ENCODE assay signal across 8 mouse cellular contexts in genomic region chr12:26414451-26415103, GRCm38 (mm10). TPM values are rescaled to one million over a fixed set of nuclear protein-coding genes. Genes with fewer than 3 reads are reported as not detected.
DNase-seq lines count a peak whose midpoint lies in the region; ATAC-seq and TF ChIP-seq lines count a peak whose summit lies in the region.

No protein-coding gene starts in this region.

- H3K9ac ChIP-seq in embryonic facial prominence, embryonic 14.5 days (ENCODE audit: low read depth, low read length) = peak overlapping the region; percentile 97
- peak overlapping the region; percentile 77 for H3K9ac ChIP-seq in heart, postnatal 0 days (replicated peaks; ENCODE audit: low read depth, low read length)
- peak overlapping the region; percentile 98 for H3K9ac ChIP-seq in limb, embryonic 14.5 days (ENCODE audit: low read depth, low read length, severe bottlenecking)
- H3K9ac ChIP-seq in midbrain, embryonic 14.5 days (replicated peaks; ENCODE audit: low read length) = peak overlapping the region; percentile 98

- no peaks in the 10 kb centered on the region for H3K27me3 ChIP-seq in embryonic facial prominence, embryonic 14.5 days (replicated peaks; ENCODE audit: control insufficient read depth, insufficient read depth, low read length)
- peaks cover 9% of the 10 kb centered on the region; the same call in 1 of the 2 replicates for H3K27me3 ChIP-seq in heart, postnatal 0 days (ENCODE audit: control insufficient read depth, insufficient read depth, low read length)
- no peaks in the 10 kb centered on the region for H3K27me3 ChIP-seq in limb, embryonic 14.5 days (ENCODE audit: control insufficient read depth, insufficient read depth, low read length)
- no peaks in the 10 kb centered on the region for H3K27me3 ChIP-seq in midbrain, embryonic 14.5 days (ENCODE audit: control insufficient read depth, insufficient read depth, low read length)

- H3K4me2 ChIP-seq in embryonic facial prominence, embryonic 14.5 days (ENCODE audit: low read depth, low read length) = peak overlapping the region; percentile 72
- peak overlapping the region; percentile 68 for H3K4me2 ChIP-seq in heart, postnatal 0 days (ENCODE audit: low read depth, low read length)
- peak overlapping the region; percentile 64 for H3K4me2 ChIP-seq in limb, embryonic 14.5 days (replicated peaks; ENCODE audit: low read depth, low read length, severe bottlenecking)
- H3K4me2 ChIP-seq in midbrain, embryonic 14.5 days (ENCODE audit: low read length) = peak overlapping the region; percentile 86

- TF ChIP-seq CTCF in heart, postnatal 0 days (IDR thresholded peaks at IDR 0.05; ENCODE audit: low read depth) = no peak

- TF ChIP-seq EP300 in heart, postnatal 0 days (IDR thresholded peaks at IDR 0.05; ENCODE audit: low read depth) = no peak

- H3K27ac ChIP-seq in embryonic facial prominence, embryonic 14.5 days (replicated peaks; ENCODE audit: low read depth, low read length) = peak overlapping the region; percentile 83
- H3K27ac ChIP-seq in heart, postnatal 0 days (ENCODE audit: low read depth) = peak overlapping the region; percentile 65
- peak overlapping the region; percentile 81 for H3K27ac ChIP-seq in limb, embryonic 14.5 days (replicated peaks; ENCODE audit: low read depth, low read length)
- H3K27ac ChIP-seq in midbrain, embryonic 14.5 days (replicated peaks; ENCODE audit: low read depth, low read length) = peak overlapping the region; percentile 87

- H3K4me1 ChIP-seq in embryonic facial prominence, embryonic 14.5 days (ENCODE audit: control insufficient read depth, insufficient read depth, low read length) = peaks cover 34% of the 10 kb centered on the region
- H3K4me1 ChIP-seq in heart, postnatal 0 days (ENCODE audit: control insufficient read depth, insufficient read depth) = peaks cover 13% of the 10 kb centered on the region; the same call in 1 of the 2 replicates
- H3K4me1 ChIP-seq in limb, embryonic 14.5 days (ENCODE audit: control insufficient read depth, insufficient read depth, low read length) = peaks cover 35% of the 10 kb centered on the region
- peaks cover 26% of the 10 kb centered on the region for H3K4me1 ChIP-seq in midbrain, embryonic 14.5 days (ENCODE audit: control insufficient read depth, insufficient read depth, low read length)

- H3K36me3 ChIP-seq in embryonic facial prominence, embryonic 14.5 days (ENCODE audit: control insufficient read depth, insufficient read depth, low read length) = no peaks in the 10 kb centered on the region
- no peaks in the 10 kb centered on the region for H3K36me3 ChIP-seq in heart, postnatal 0 days (replicated peaks; ENCODE audit: control insufficient read depth, insufficient read depth, low read length)
- peaks cover 3% of the 10 kb centered on the region; the same call in 1 of the 2 replicates for H3K36me3 ChIP-seq in limb, embryonic 14.5 days (ENCODE audit: control insufficient read depth, insufficient read depth, low read length)
- H3K36me3 ChIP-seq in midbrain, embryonic 14.5 days (ENCODE audit: control insufficient read depth, insufficient read depth, low read length) = no peaks in the 10 kb centered on the region

- peak; percentile 79 for ATAC-seq in embryonic facial prominence, embryonic 14.5 days (ENCODE audit: low read depth)
- peak; percentile 71 for ATAC-seq in heart, postnatal 0 days (ENCODE audit: insufficient read depth, low read depth)
- ATAC-seq in limb, embryonic 14.5 days (ENCODE audit: low FRiP score, low read depth) = peak; percentile 68
- peak; percentile 66; the same call in 1 of the 2 replicates for ATAC-seq in midbrain, embryonic 14.5 days (ENCODE audit: low FRiP score, low TSS enrichment)

- peak overlapping the region; percentile 91 for H3K4me3 ChIP-seq in embryonic facial prominence, embryonic 14.5 days (ENCODE audit: low read depth, low read length)
- peak overlapping the region; percentile 82 for H3K4me3 ChIP-seq in heart, postnatal 0 days (ENCODE audit: low read depth, low read length)
- peak overlapping the region; percentile 91 for H3K4me3 ChIP-seq in limb, embryonic 14.5 days (replicated peaks; ENCODE audit: low read length)
- peak overlapping the region; percentile 96 for H3K4me3 ChIP-seq in midbrain, embryonic 14.5 days (replicated peaks; ENCODE audit: low read depth, low read length)

- no peak for TF ChIP-seq POLR2A in limb, embryonic 14.5 days (IDR thresholded peaks at IDR 0.05; ENCODE audit: borderline replicate concordance, extremely low read depth, insufficient read depth, insufficient read length)

- H3K9me3 ChIP-seq in embryonic facial prominence, embryonic 14.5 days (ENCODE audit: control insufficient read depth, low read length) = no peaks in the 10 kb centered on the region
- no peaks in the 10 kb centered on the region for H3K9me3 ChIP-seq in heart, postnatal 0 days (replicated peaks; ENCODE audit: control insufficient read depth, low read length)
- H3K9me3 ChIP-seq in limb, embryonic 14.5 days (ENCODE audit: control insufficient read depth, low read length) = no peaks in the 10 kb centered on the region
- no peaks in the 10 kb centered on the region for H3K9me3 ChIP-seq in midbrain, embryonic 14.5 days (ENCODE audit: control insufficient read depth, low read length)

- under 1% methylated on average over 16 of the region's 64 CpGs for WGBS in embryonic facial prominence, embryonic 14.5 days
- WGBS in heart, postnatal 0 days = under 1% methylated on average over 64 of the region's 64 CpGs
- WGBS in limb, embryonic 14.5 days = under 1% methylated on average over 32 of the region's 64 CpGs
- under 1% methylated on average over 61 of the region's 64 CpGs for WGBS in midbrain, embryonic 14.5 days

- DNase-seq in kidney, adult 18-20 months = peak; percentile 52
- no peak for DNase-seq in kidney, adult 8-10 months
- peak; percentile 27 for DNase-seq in ZHBTc4 (ENCODE audit: low read depth, low spot score)
- no peak for DNase-seq in embryonic facial prominence, embryonic 14.5 days (ENCODE audit: low spot score)
- DNase-seq in heart, postnatal 0 days (ENCODE audit: low spot score) = no peak
- no peak for DNase-seq in limb, embryonic 14.5 days (ENCODE audit: low spot score)
- peak; percentile 64 for DNase-seq in midbrain, embryonic 14.5 days
- peak; percentile 26 for DNase-seq in yolk sac, embryonic 10.5 days (ENCODE audit: low spot score)

RNA-seq across cellular contexts. Expression of gene Rnf144a, which starts 0.5 kb away (rescaled TPM):
- 24.8 and 31.7 TPM in 2 replicates for polyA plus RNA-seq in embryonic facial prominence, embryonic 14.5 days (2014; fragmentation: Nextera tagmentation; extraction: Ambion mirVana)
- total RNA-seq in heart, postnatal 0 days (2014; rRNA removed; ENCODE audit: low replicate concordance) = 6.8 and 8.5 TPM in 2 replicates
- 9.1 and 9.4 TPM in 2 replicates for polyA plus RNA-seq in heart, postnatal 0 days (2015; fragmentation: Nextera tagmentation; extraction: Ambion mirVana)
- 34.6 and 37.4 TPM in 2 replicates for polyA plus RNA-seq in limb, embryonic 14.5 days (2012; rRNA removed)
- polyA plus RNA-seq in limb, embryonic 14.5 days (2014; fragmentation: Nextera tagmentation; extraction: Ambion mirVana) = 32.8 and 33.3 TPM in 2 replicates
- polyA plus RNA-seq in midbrain, embryonic 14.5 days (2014; fragmentation: Nextera tagmentation; extraction: Ambion mirVana) = 21.6 and 26.2 TPM in 2 replicates

RNA-seq across cellular contexts. Expression of gene Rsad2, which starts 41.7 kb away (rescaled TPM):
- 1.0 and 2.4 TPM in 2 replicates for polyA plus RNA-seq in embryonic facial prominence, embryonic 14.5 days (2014; fragmentation: Nextera tagmentation; extraction: Ambion mirVana)
- total RNA-seq in heart, postnatal 0 days (2014; rRNA removed; ENCODE audit: low replicate concordance) = 4.3 and 7.1 TPM in 2 replicates
- 3.0 and 4.8 TPM in 2 replicates for polyA plus RNA-seq in heart, postnatal 0 days (2015; fragmentation: Nextera tagmentation; extraction: Ambion mirVana)
- 0.46 and 0.55 TPM in 2 replicates for polyA plus RNA-seq in limb, embryonic 14.5 days (2012; rRNA removed)
- 0.66 and 0.91 TPM in 2 replicates for polyA plus RNA-seq in limb, embryonic 14.5 days (2014; fragmentation: Nextera tagmentation; extraction: Ambion mirVana)
- 0.09 and 3.6 TPM in 2 replicates for polyA plus RNA-seq in midbrain, embryonic 14.5 days (2014; fragmentation: Nextera tagmentation; extraction: Ambion mirVana)

RNA-seq across cellular contexts. Expression of gene Cmpk2, which starts 54.4 kb away (rescaled TPM):
- 7.2 and 10.3 TPM in 2 replicates for polyA plus RNA-seq in embryonic facial prominence, embryonic 14.5 days (2014; fragmentation: Nextera tagmentation; extraction: Ambion mirVana)
- total RNA-seq in heart, postnatal 0 days (2014; rRNA removed; ENCODE audit: low replicate concordance) = 7.8 and 13.6 TPM in 2 replicates
- 3.3 and 5.5 TPM in 2 replicates for polyA plus RNA-seq in heart, postnatal 0 days (2015; fragmentation: Nextera tagmentation; extraction: Ambion mirVana)
- polyA plus RNA-seq in limb, embryonic 14.5 days (2012; rRNA removed) = 4.0 and 4.3 TPM in 2 replicates
- 7.2 and 10.6 TPM in 2 replicates for polyA plus RNA-seq in limb, embryonic 14.5 days (2014; fragmentation: Nextera tagmentation; extraction: Ambion mirVana)
- polyA plus RNA-seq in midbrain, embryonic 14.5 days (2014; fragmentation: Nextera tagmentation; extraction: Ambion mirVana) = 13.8 and 14.6 TPM in 2 replicates

Comparison
In these comparisons a context has a peak if more than half of its experiments do, and no peak if none do; other contexts are left out.
1. DNase-seq: peak in kidney, adult 18-20 months (single experiment), ZHBTc4 (single experiment), midbrain, embryonic 14.5 days (single experiment) and yolk sac, embryonic 10.5 days (single experiment); none in kidney, adult 8-10 months (0 of 2), embryonic facial prominence, embryonic 14.5 days (single experiment), heart, postnatal 0 days (single experiment) and limb, embryonic 14.5 days (single experiment).
2. Peak in every context shown above with its lines, with median percentiles within 50 percentile points of each other: ATAC-seq, H3K27ac ChIP-seq, H3K4me2 ChIP-seq, H3K4me3 ChIP-seq and H3K9ac ChIP-seq.